Comparison of ENCODE assay signal across 15 mouse cellular contexts in genomic region chr3:87945781-87946540, GRCm38 (mm10). TPM values are rescaled to one million over a fixed set of nuclear protein-coding genes. Genes with fewer than 3 reads are reported as not detected.
DNase-seq lines count a peak whose midpoint lies in the region; ATAC-seq and TF ChIP-seq lines count a peak whose summit lies in the region.
"Had no signal": no experiment of that assay in that cellular context is flagged by ENCODE, and none has a peak within 500 bp of the region (broad histone marks: within the 10 kb centered on the region; RNA-seq: fewer than 3 reads in every experiment).

No protein-coding gene starts in this region.

- H3K4me3 ChIP-seq in heart, embryonic 13.5 days, result no peak overlapping the region
- H3K4me3 ChIP-seq in heart, adult 2 months, result no peak overlapping the region
- no peak overlapping the region for H3K4me3 ChIP-seq in forebrain, embryonic 14.5 days (ENCODE audit: low read depth, low read length)
- H3K4me3 ChIP-seq in midbrain, embryonic 14.5 days (replicated peaks; ENCODE audit: low read depth, low read length), result no peak overlapping the region

- no peaks in the 10 kb centered on the region for H3K9me3 ChIP-seq in heart, embryonic 13.5 days
- no peaks in the 10 kb centered on the region for H3K9me3 ChIP-seq in forebrain, embryonic 14.5 days (replicated peaks; ENCODE audit: control insufficient read depth, low read length)
- H3K9me3 ChIP-seq in midbrain, embryonic 14.5 days (ENCODE audit: control insufficient read depth, low read length), result no peaks in the 10 kb centered on the region

- WGBS in heart, embryonic 13.5 days, result 34% methylated on average over 12 of the region's 12 CpGs
- 51% methylated on average over 12 of the region's 12 CpGs for WGBS in heart, adult 2 months
- 17% methylated on average over 12 of the region's 12 CpGs for WGBS in forebrain, embryonic 14.5 days
- 10% methylated on average over 12 of the region's 12 CpGs for WGBS in midbrain, embryonic 14.5 days

- peaks cover 64% of the 10 kb centered on the region for H3K4me1 ChIP-seq in heart, embryonic 13.5 days
- H3K4me1 ChIP-seq in heart, adult 2 months (ENCODE audit: control insufficient read depth, insufficient read depth, low read length), result peaks cover 5% of the 10 kb centered on the region
- peaks cover 41% of the 10 kb centered on the region for H3K4me1 ChIP-seq in forebrain, embryonic 14.5 days (ENCODE audit: control insufficient read depth, insufficient read depth, low read length)
- peaks cover 59% of the 10 kb centered on the region for H3K4me1 ChIP-seq in midbrain, embryonic 14.5 days (ENCODE audit: control insufficient read depth, insufficient read depth, low read length)

- intact Hi-C loops in heart, adult 2 months (cut with DNase I), result no loop called here

- 0 out of 2 replicates have a peak overlapping the region, but pooled peaks have one; percentile 3 for H3K9ac ChIP-seq in heart, embryonic 13.5 days
- no peak overlapping the region for H3K9ac ChIP-seq in heart, adult 2 months (ENCODE audit: low read depth, low read length)
- H3K9ac ChIP-seq in forebrain, embryonic 14.5 days (ENCODE audit: low read length), result no peak overlapping the region
- no peak overlapping the region for H3K9ac ChIP-seq in midbrain, embryonic 14.5 days (replicated peaks; ENCODE audit: low read length)
- H3K9ac ChIP-seq: liver, embryonic 14.5 days had no signal

- H3K79me2 ChIP-seq in heart, adult 2 months (replicated peaks; ENCODE audit: control insufficient read depth, insufficient read depth, low read length), result no peaks in the 10 kb centered on the region

- no peak for TF ChIP-seq CTCF in heart, adult 2 months (IDR thresholded peaks at IDR 0.05)

- no peak for ATAC-seq in heart, embryonic 13.5 days (ENCODE audit: extremely low read depth, insufficient number of reproducible peaks, low FRiP score, low TSS enrichment)
- ATAC-seq in forebrain, embryonic 14.5 days, result no peak
- ATAC-seq in midbrain, embryonic 14.5 days (ENCODE audit: low FRiP score, low TSS enrichment), result no peak

- H3K27ac ChIP-seq in heart, embryonic 13.5 days (replicated peaks), result no peak overlapping the region
- no peak overlapping the region for H3K27ac ChIP-seq in heart, adult 2 months
- H3K27ac ChIP-seq in forebrain, embryonic 14.5 days (ENCODE audit: low read depth, low read length), result no peak overlapping the region
- 0 out of 2 replicates have a peak overlapping the region, but pooled peaks have one; percentile 16 for H3K27ac ChIP-seq in midbrain, embryonic 14.5 days (replicated peaks; ENCODE audit: low read depth, low read length)
- H3K27ac ChIP-seq: liver, embryonic 14.5 days had no signal

- no peak for DNase-seq in heart, adult 2 months
- DNase-seq in embryo, embryonic 10.5 days (ENCODE audit: low spot score), result peak; percentile 71
- peak; percentile 20 for DNase-seq in forebrain, embryonic 14.5 days (ENCODE audit: low spot score)
- peak; percentile 24 for DNase-seq in midbrain, embryonic 14.5 days
- no peak for DNase-seq in layer of hippocampus, adult 9-11 months
- DNase-seq in cerebellum, postnatal 10 days, result no peak
- DNase-seq in spleen, postnatal 14 days (ENCODE audit: low spot score in 2 of 2), result no peak
- DNase-seq: cerebellum, adult 11-12 months; gastrocnemius, postnatal 36 days; heart, postnatal 14 days; kidney, adult 9 months; lung, postnatal 4 days had no signal

- H3K4me2 ChIP-seq in heart, embryonic 13.5 days, result no peak overlapping the region
- no peak overlapping the region for H3K4me2 ChIP-seq in forebrain, embryonic 14.5 days (ENCODE audit: low read length)
- no peak overlapping the region for H3K4me2 ChIP-seq in midbrain, embryonic 14.5 days (ENCODE audit: low read length)

- no peak for TF ChIP-seq EP300 in heart, adult 2 months (IDR thresholded peaks at IDR 0.05; ENCODE audit: insufficient read depth, low read depth, low read length)

- peaks cover 21% of the 10 kb centered on the region for H3K36me3 ChIP-seq in heart, embryonic 13.5 days
- no peaks in the 10 kb centered on the region for H3K36me3 ChIP-seq in heart, adult 2 months (ENCODE audit: control insufficient read depth, insufficient read depth, low read length)
- peaks cover 31% of the 10 kb centered on the region for H3K36me3 ChIP-seq in forebrain, embryonic 14.5 days (ENCODE audit: control insufficient read depth, insufficient read depth, low read length)
- peaks cover 28% of the 10 kb centered on the region for H3K36me3 ChIP-seq in midbrain, embryonic 14.5 days (ENCODE audit: control insufficient read depth, insufficient read depth, low read length)

- TF ChIP-seq POLR2A in heart, adult 2 months (IDR thresholded peaks at IDR 0.05; ENCODE audit: insufficient read depth, low read depth, low read length), result no peak

- peaks cover 62% of the 10 kb centered on the region for H3K27me3 ChIP-seq in heart, embryonic 13.5 days (replicated peaks)
- peaks cover 8% of the 10 kb centered on the region; the same call in 1 of the 2 replicates for H3K27me3 ChIP-seq in heart, adult 2 months (ENCODE audit: control insufficient read depth, insufficient read depth, low read length)
- 0 out of 2 replicates have a peak, but pooled peaks cover 3% of the 10 kb centered on the region for H3K27me3 ChIP-seq in forebrain, embryonic 14.5 days (replicated peaks; ENCODE audit: control insufficient read depth, insufficient read depth, low read length)
- no peaks in the 10 kb centered on the region for H3K27me3 ChIP-seq in midbrain, embryonic 14.5 days (ENCODE audit: control insufficient read depth, insufficient read depth, low read length)

RNA-seq across cellular contexts. Expression of gene Crabp2, which starts 2.5 kb away (rescaled TPM):
- polyA plus RNA-seq in heart, embryonic 13.5 days (2015; fragmentation: Nextera tagmentation; extraction: Ambion mirVana), result 6.2 and 8.4 TPM in 2 replicates
- total RNA-seq in heart, adult 2 months (2021), result under 1 TPM in 1 of 2 experiments, not detected in 1; 0.25 TPM
- polyA plus RNA-seq in heart, adult 2 months (2012; rRNA removed), result not detected in 2 replicates
- polyA plus RNA-seq in forebrain, embryonic 14.5 days (2014; fragmentation: Nextera tagmentation; extraction: Ambion mirVana), result 32.8 and 35.9 TPM in 2 replicates
- 28.3 and 42.4 TPM in 2 replicates for polyA plus RNA-seq in midbrain, embryonic 14.5 days (2014; fragmentation: Nextera tagmentation; extraction: Ambion mirVana)
- polyA plus RNA-seq: small intestine, adult 2 months had no signal

RNA-seq across cellular contexts. Expression of gene Rrnad1, which starts 15.4 kb away (rescaled TPM):
- 13.4 and 16.0 TPM in 2 replicates for polyA plus RNA-seq in heart, embryonic 13.5 days (2015; fragmentation: Nextera tagmentation; extraction: Ambion mirVana)
- total RNA-seq in heart, adult 2 months (2021), result 1 to 10 TPM; 4.7 to 5.5 TPM
- polyA plus RNA-seq in heart, adult 2 months (2012; rRNA removed), result 17.2 and 18.7 TPM in 2 replicates
- 15.6 and 20.2 TPM in 2 replicates for polyA plus RNA-seq in forebrain, embryonic 14.5 days (2014; fragmentation: Nextera tagmentation; extraction: Ambion mirVana)
- polyA plus RNA-seq in midbrain, embryonic 14.5 days (2014; fragmentation: Nextera tagmentation; extraction: Ambion mirVana), result 19.1 and 21.7 TPM in 2 replicates

RNA-seq across cellular contexts. Expression of gene Isg20l2, which starts 15.8 kb away (rescaled TPM):
- 28.9 and 30.1 TPM in 2 replicates for polyA plus RNA-seq in heart, embryonic 13.5 days (2015; fragmentation: Nextera tagmentation; extraction: Ambion mirVana)
- total RNA-seq in heart, adult 2 months (2021), result 10 to 100 TPM; 10.6 to 10.9 TPM
- polyA plus RNA-seq in heart, adult 2 months (2012; rRNA removed), result 6.2 and 10.8 TPM in 2 replicates
- 17.9 and 20.0 TPM in 2 replicates for polyA plus RNA-seq in forebrain, embryonic 14.5 days (2014; fragmentation: Nextera tagmentation; extraction: Ambion mirVana)
- polyA plus RNA-seq in midbrain, embryonic 14.5 days (2014; fragmentation: Nextera tagmentation; extraction: Ambion mirVana), result 19.1 and 23.2 TPM in 2 replicates

RNA-seq across cellular contexts. Expression of gene Nes, which starts 24.9 kb away (rescaled TPM):
- 18.7 and 18.9 TPM in 2 replicates for polyA plus RNA-seq in heart, embryonic 13.5 days (2015; fragmentation: Nextera tagmentation; extraction: Ambion mirVana)
- 10 to 100 TPM; 14.7 to 22.8 TPM for total RNA-seq in heart, adult 2 months (2021)
- 6.2 and 10.0 TPM in 2 replicates for polyA plus RNA-seq in heart, adult 2 months (2012; rRNA removed)
- polyA plus RNA-seq in forebrain, embryonic 14.5 days (2014; fragmentation: Nextera tagmentation; extraction: Ambion mirVana), result 23.1 and 27.8 TPM in 2 replicates
- 19.0 and 28.8 TPM in 2 replicates for polyA plus RNA-seq in midbrain, embryonic 14.5 days (2014; fragmentation: Nextera tagmentation; extraction: Ambion mirVana)

RNA-seq across cellular contexts. Expression of gene Mrpl24, which starts 26.7 kb away (rescaled TPM):
- 55.0 and 57.2 TPM in 2 replicates for polyA plus RNA-seq in heart, embryonic 13.5 days (2015; fragmentation: Nextera tagmentation; extraction: Ambion mirVana)
- total RNA-seq in heart, adult 2 months (2021), result 10 to 100 TPM; 70.4 to 71.9 TPM
- 53.3 and 88.7 TPM in 2 replicates for polyA plus RNA-seq in heart, adult 2 months (2012; rRNA removed)
- 69.5 and 71.2 TPM in 2 replicates for polyA plus RNA-seq in forebrain, embryonic 14.5 days (2014; fragmentation: Nextera tagmentation; extraction: Ambion mirVana)
- 55.8 and 56.3 TPM in 2 replicates for polyA plus RNA-seq in midbrain, embryonic 14.5 days (2014; fragmentation: Nextera tagmentation; extraction: Ambion mirVana)

Comparison
In these comparisons a context has a peak if more than half of its experiments do, and no peak if none do; other contexts are left out.
1. DNase-seq: peak in embryo, embryonic 10.5 days (single experiment), forebrain, embryonic 14.5 days (single experiment) and midbrain, embryonic 14.5 days (single experiment); none in heart, adult 2 months (0 of 2), layer of hippocampus, adult 9-11 months (single experiment), cerebellum, postnatal 10 days (0 of 2) and spleen, postnatal 14 days (0 of 2).